Mouse (Mus musculus) E14TG2a.4 (cell line): Measurements from ENCODE around the gene H2-Ob.

ENCODE experiments used
- H3K27me3 ChIP-seq: 2 replicates; pipeline ENCODE4 v1.6.1; 2014; ENCODE audit warnings: low read length, control low read depth; ENCODE audit not compliant: insufficient read depth
- H3K36me3 ChIP-seq: 2 replicates; pipeline ENCODE4 v1.6.1; 2014; ENCODE audit warnings: low read length, control low read depth; ENCODE audit not compliant: insufficient read depth
- H3K4me1 ChIP-seq: replicated peaks from 2 replicates; pipeline ENCODE4 v1.6.1; 2014; ENCODE audit warnings: low read depth, low read length, control low read depth
- H3K4me3 ChIP-seq: replicated peaks from 2 replicates; pipeline ENCODE4 v1.5.1; 2014; ENCODE audit warnings: mild to moderate bottlenecking, low read length
- H3K9me3 ChIP-seq: 2 replicates; pipeline ENCODE4 v1.6.1; 2014; ENCODE audit warnings: low read length, control low read depth
- CTCF ChIP-seq: conservative IDR thresholded peaks from 2 replicates; pipeline ENCODE4 v1.5.1; 2014; ENCODE audit warnings: low read length
- NANOG ChIP-seq: IDR thresholded peaks from 2 replicates; pipeline ENCODE4 v1.6.1; 2014; ENCODE audit warnings: borderline replicate concordance, low read length, mixed read lengths
- POU5F1 ChIP-seq: IDR thresholded peaks from 2 replicates; pipeline ENCODE4 v1.6.1; 2014; ENCODE audit warnings: low read length, borderline replicate concordance

Gene H2-Ob

DNA sequence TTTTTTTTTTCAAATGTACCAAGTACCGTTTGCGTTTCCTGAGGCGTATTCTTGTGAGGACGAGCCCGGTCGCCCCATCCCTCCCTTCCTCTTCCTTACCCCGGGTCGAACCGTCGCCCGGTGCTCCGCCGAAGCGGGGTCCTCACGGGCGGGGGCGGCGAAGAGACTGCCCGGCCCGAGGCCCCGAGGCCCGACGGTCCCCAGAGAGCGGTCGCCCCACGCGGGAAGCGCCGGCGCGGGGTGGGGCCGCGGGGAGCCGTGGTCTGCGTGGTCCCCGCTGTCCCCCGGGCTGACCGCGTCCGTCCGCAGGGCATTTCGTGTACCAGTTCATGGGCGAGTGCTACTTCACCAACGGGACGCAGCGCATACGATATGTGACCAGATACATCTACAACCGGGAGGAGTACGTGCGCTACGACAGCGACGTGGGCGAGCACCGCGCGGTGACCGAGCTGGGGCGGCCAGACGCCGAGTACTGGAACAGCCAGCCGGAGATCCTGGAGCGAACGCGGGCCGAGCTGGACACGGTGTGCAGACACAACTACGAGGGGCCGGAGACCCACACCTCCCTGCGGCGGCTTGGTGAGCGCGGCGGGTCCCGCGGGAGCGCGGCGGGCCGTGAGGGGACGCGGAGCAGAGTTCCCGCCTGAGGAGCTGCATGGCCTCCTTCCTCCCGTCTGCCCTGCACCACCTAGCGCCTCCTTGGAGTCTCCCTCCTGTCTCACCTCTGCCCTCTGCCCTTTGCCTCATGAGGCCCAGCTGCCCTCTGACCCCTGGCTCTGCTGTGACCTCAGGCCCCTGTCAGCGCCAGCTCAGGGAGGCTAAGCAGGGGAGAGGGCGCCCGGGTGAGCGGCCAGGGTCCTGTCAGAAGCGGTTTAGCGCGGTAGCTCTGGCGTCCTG, 26.0 kb downstream of the H2-Ob start:
- H3K36me3 ChIP-seq, result no peaks in the 10 kb centered on the region
- H3K27me3 ChIP-seq, result peaks cover 81% of the 10 kb centered on the region
- peak overlapping the region; percentile 75 for H3K4me3 ChIP-seq
- peaks cover 20% of the 10 kb centered on the region for H3K4me1 ChIP-seq
- no peaks in the 10 kb centered on the region for H3K9me3 ChIP-seq
- TF ChIP-seq NANOG, result no peak
- no peak for TF ChIP-seq CTCF
- no peak for TF ChIP-seq POU5F1

DNA sequence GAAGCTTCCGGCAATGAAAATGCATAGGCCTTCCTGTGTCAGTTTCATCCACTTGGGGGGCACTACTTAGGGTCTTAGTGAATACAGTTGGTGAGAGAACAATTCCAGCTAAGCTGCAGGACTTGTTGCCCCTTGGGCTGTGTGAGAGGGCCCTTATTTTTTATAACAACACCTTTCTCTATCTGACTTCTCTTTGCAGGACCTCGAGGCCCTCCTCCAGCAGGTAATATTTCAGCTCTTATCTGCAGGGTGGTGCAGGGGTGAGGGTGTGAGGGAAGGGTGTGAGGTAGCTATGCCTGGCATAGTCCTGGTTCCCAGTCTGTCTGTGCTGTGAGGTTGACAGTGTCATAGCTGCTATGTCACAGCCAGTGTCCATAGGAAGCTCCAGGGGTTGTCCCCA, 29.6 kb downstream of the H2-Ob start:
- Histone ChIP-seq H3K4me3 (no peak overlapping the region), H3K36me3 (no peaks in the 10 kb centered on the region), H3K4me1 (peaks cover 17% of the 10 kb centered on the region), H3K27me3 (peaks cover 52% of the 10 kb centered on the region), H3K9me3 (no peaks in the 10 kb centered on the region)
- TF ChIP-seq CTCF, result no peak

- H3K9me3 ChIP-seq, result no peaks in the 10 kb centered on the region
- H3K4me3 ChIP-seq, result no peak overlapping the region
- no peaks in the 10 kb centered on the region for H3K36me3 ChIP-seq
- peaks cover 12% of the 10 kb centered on the region for H3K4me1 ChIP-seq
- peaks cover 47% of the 10 kb centered on the region for H3K27me3 ChIP-seq
- no peak for TF ChIP-seq POU5F1
- no peak for TF ChIP-seq CTCF
- TF ChIP-seq NANOG, result no peak
Measured at GRCm38 (mm10) chr17:34268748-34269147, 30.0 kb downstream of the H2-Ob start.

DNA sequence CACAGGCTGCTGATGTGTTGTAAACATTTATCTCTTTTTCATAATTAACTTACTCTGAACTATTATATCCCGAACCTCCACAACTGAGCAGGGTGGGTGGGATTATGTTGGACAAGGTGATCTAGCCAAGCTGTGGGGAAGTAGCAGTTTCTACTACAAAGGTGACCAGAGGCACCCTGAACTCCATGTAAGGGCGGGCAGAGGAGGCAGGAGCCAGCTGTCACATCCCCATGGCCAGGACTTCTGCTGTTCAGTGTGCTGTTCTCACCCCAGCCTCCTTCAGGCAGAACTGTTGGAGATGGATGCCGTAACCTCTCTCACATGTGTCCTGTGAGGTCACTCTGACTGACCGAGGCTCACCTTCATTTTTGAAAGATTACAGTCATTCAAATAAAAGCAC, 31.1 kb downstream of the H2-Ob start:
- H3K36me3 ChIP-seq, result no peaks in the 10 kb centered on the region
- H3K4me1 ChIP-seq, result peaks cover 6% of the 10 kb centered on the region
- TF ChIP-seq CTCF, result no peak
- TF ChIP-seq NANOG, result no peak
- TF ChIP-seq POU5F1, result no peak
- peaks cover 36% of the 10 kb centered on the region for H3K27me3 ChIP-seq
- no peak overlapping the region for H3K4me3 ChIP-seq
- H3K9me3 ChIP-seq, result no peaks in the 10 kb centered on the region

GRCm38 (mm10) chr17:34270230-34270629, 31.5 kb downstream of the H2-Ob start:
- TF ChIP-seq CTCF, result no peak
- TF ChIP-seq NANOG, result no peak
- no peak for TF ChIP-seq POU5F1
- no peaks in the 10 kb centered on the region for H3K9me3 ChIP-seq
- no peak overlapping the region for H3K4me3 ChIP-seq
- no peaks in the 10 kb centered on the region for H3K36me3 ChIP-seq
- H3K4me1 ChIP-seq, result peaks cover 4% of the 10 kb centered on the region
- H3K27me3 ChIP-seq, result peaks cover 32% of the 10 kb centered on the region

DNA sequence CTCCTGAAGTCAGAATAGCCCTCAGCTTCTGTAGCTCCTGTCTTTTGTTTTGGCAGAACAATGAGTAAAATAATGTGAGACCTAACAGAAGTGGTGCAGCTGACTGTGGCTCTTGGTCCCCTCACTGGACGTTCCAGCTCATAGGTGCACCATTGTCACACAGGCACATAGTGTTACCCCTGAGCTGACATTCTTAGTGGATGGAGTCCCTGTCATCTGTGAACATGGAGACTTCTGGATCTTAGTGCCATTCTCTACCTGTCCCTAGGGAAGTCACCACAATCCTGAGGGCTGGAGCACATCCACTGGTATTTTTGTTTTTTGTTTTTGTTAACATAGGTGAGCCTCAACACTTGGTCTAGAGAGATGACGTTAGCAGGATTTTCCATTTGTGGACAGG, 32.2 kb downstream of the H2-Ob start:
- no peaks in the 10 kb centered on the region for H3K9me3 ChIP-seq
- TF ChIP-seq POU5F1 (no peak), CTCF (no peak), NANOG (no peak)
- H3K36me3 ChIP-seq, result no peaks in the 10 kb centered on the region
- H3K4me1 ChIP-seq, result no peaks in the 10 kb centered on the region
- no peak overlapping the region for H3K4me3 ChIP-seq
- peaks cover 28% of the 10 kb centered on the region for H3K27me3 ChIP-seq

GRCm38 (mm10) chr17:34272102-34272501, 33.4 kb downstream of the H2-Ob start:
- Histone ChIP-seq H3K4me1 (no peaks in the 10 kb centered on the region), H3K4me3 (no peak overlapping the region), H3K36me3 (no peaks in the 10 kb centered on the region), H3K27me3 (peaks cover 18% of the 10 kb centered on the region), H3K9me3 (no peaks in the 10 kb centered on the region)
- TF ChIP-seq POU5F1 (no peak), CTCF (no peak), NANOG (no peak)

GRCm38 (mm10) chr17:34280499-34281038, 41.9 kb downstream of the H2-Ob start:
- no peaks in the 10 kb centered on the region for H3K4me1 ChIP-seq
- no peak overlapping the region for H3K4me3 ChIP-seq
- no peaks in the 10 kb centered on the region for H3K36me3 ChIP-seq
- no peaks in the 10 kb centered on the region for H3K27me3 ChIP-seq
- H3K9me3 ChIP-seq, result no peaks in the 10 kb centered on the region
- TF ChIP-seq NANOG (no peak), CTCF (no peak), POU5F1 (no peak)
